Mouse (Mus musculus) left cerebral cortex, adult 8-10 months (tissue): Measurements from ENCODE around the gene Slc4a3. TPM values are rescaled to one million over a fixed set of nuclear protein-coding genes. Genes with fewer than 3 reads are reported as not detected.

ENCODE experiments used
- DNase-seq, 2 experiments: peaks; one replicate each; pipeline ENCODE4 v3.0.0; 2022; ENCODE audit warnings: low spot score in 2 of 2
- total RNA-seq, 4 experiments: library from RNA; stranded (reverse); gene quantifications; 2 replicates each; pipeline ENCODE4 v1.2.4; 2022

Gene Slc4a3
- total RNA-seq, 4 experiments from 2014 or later = 166 to 199 (median 181) TPM

GRCm38 (mm10) chr1:75595930-75596329 lies 49.9 kb downstream of the Slc4a3 start:
- no peak for DNase-seq

- no peak for DNase-seq
Observed at GRCm38 (mm10) chr1:75596906-75597305, 50.8 kb downstream of the Slc4a3 start.

DNA sequence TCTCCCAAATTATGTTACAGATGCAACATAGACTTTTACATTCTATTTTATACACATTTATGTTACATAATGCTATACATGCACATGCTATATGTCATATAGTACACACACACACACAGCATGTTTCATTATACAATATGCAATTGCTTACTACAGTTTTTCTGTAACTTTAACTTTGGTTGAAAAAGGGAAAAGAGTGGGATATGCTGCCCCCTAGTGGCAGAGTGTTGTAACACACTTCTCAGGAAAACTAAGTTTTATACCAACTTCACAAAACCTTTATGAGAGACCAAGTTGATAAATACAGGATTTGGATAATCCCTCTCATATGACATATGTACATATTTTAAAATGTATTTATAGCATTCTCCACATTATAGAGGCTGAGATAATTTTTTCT lies 51.6 kb downstream of the Slc4a3 start:
- DNase-seq = no peak

- DNase-seq = no peak
Observed at GRCm38 (mm10) chr1:75601738-75602137, 55.7 kb downstream of the Slc4a3 start.

DNA sequence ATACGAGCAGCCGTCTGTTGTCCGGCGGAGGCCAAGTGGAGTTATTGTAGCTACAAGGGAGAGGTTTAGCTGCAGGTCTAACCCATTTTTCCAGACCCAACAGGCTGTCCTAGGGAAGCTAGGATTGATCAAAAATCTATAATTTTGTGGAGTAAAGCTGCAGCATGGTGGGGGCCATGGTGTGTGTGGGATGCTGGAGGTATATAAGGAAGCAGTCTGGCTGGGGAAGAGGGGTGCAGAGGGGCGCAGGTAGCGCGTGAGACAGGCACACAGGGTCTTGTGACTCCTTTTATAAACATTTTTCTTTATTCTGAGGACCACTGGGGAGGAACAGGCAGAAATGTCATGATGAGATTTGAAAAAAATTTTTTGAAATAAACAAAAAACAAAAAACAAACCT lies 57.5 kb downstream of the Slc4a3 start:
- DNase-seq = no peak

GRCm38 (mm10) chr1:75608225-75608624 lies 62.2 kb downstream of the Slc4a3 start:
- no peak for DNase-seq

- no peak for DNase-seq
Observed at GRCm38 (mm10) chr1:75608625-75609263, 62.7 kb downstream of the Slc4a3 start.

DNA sequence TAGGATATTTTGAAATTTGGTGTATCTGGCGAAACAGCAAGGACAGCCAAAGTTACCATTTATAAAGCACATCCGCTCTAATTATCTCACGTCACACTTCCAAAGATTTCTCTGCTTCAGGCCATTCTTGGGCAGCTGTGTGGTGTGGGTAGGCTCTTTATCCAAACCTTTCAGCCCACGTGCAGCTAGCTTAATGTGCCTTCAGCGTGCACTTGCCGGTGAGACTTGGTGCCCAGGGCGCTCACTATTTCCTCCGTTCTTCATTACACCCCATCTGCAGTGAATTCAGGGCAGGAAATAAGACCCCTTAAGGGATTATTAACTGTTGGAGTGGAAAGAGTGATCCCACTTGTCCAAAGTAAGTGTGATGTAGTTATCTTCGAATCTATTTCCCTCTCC lies 63.2 kb downstream of the Slc4a3 start:
- no peak for DNase-seq

DNA sequence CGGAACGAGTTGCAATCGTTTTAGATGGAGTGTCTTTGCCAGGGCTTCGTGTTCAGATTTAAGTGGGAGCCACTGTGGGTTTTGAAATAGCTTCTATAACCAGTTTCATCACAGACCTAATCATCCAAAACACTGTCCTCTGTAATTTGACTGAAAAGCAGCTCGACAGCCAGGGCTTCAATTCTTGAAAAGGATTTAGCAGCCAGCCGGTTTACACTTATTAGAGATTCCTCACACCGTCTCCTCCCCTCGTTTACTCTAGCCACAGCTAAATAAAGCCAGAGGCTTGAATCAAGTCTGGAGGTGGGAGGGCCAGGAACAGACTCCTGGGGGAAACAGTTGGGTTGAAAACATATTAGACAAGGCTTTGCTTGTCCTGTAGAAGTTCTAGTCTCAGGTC lies 64.5 kb downstream of the Slc4a3 start:
- no peak for DNase-seq

Other genes starting within 250 kb of the Slc4a3 start
- 10 to 100 TPM; 56.5 to 63.2 (median 59.7) TPM for gene Dnpep, start 228.3 kb upstream of the Slc4a3 start, total RNA-seq
- 1 to 10 TPM in 3 of 4 experiments, under 1 TPM in 1; 0.89 to 2.9 (median 1.8) TPM for gene Des, start 185.9 kb upstream of the Slc4a3 start, total RNA-seq
- 100 to 1,000 TPM; 177 to 190 (median 187) TPM for gene Speg, start 171.0 kb upstream of the Slc4a3 start, total RNA-seq
- 10 to 100 TPM; 48.0 to 64.9 (median 62.3) TPM for gene Gmppa, start 110.3 kb upstream of the Slc4a3 start, total RNA-seq
- gene Asic4, start 95.8 kb upstream of the Slc4a3 start, total RNA-seq = 10 to 100 TPM; 21.5 to 26.7 (median 25.1) TPM
- gene Chpf, start 67.0 kb upstream of the Slc4a3 start, total RNA-seq = 10 to 100 TPM; 76.6 to 84.3 (median 80.0) TPM
- gene Tmem198, start 66.7 kb upstream of the Slc4a3 start, total RNA-seq = 10 to 100 TPM; 62.4 to 70.5 (median 64.8) TPM
- 10 to 100 TPM; 25.9 to 30.7 (median 28.7) TPM for gene Obsl1, start 39.8 kb upstream of the Slc4a3 start, total RNA-seq
- gene Inha, start 39.2 kb upstream of the Slc4a3 start, total RNA-seq = 10 to 100 TPM; 18.8 to 24.0 (median 21.0) TPM
- 10 to 100 TPM; 28.0 to 34.1 (median 32.2) TPM for gene Stk11ip, start 24.7 kb upstream of the Slc4a3 start, total RNA-seq